Comparison of ENCODE assay signal across 23 mouse cellular contexts in the genomic region with DNA sequence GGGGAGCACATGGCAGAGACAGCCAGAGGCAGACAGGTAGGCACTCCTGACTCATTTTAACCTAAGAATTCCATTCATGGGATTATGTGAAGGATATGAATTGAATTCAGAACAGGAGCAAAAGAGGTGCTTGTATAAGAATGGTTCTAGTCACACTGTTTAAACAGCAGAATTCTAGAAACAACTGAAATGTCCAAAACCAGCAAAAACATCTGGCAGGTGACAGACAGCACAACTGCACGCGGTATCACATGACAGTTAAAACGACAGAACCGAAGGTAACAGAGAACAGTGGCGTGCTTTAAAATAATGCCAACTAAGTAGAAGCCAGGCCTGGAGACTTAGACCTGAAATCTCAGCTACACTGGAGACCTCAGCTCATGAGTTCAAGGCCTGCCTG. TPM values are rescaled to one million over a fixed set of nuclear protein-coding genes. Genes with fewer than 3 reads are reported as not detected.
DNase-seq lines count a peak whose midpoint lies in the region; ATAC-seq and TF ChIP-seq lines count a peak whose summit lies in the region.
"Had no signal": no experiment of that assay in that cellular context is flagged by ENCODE, and none has a peak within 500 bp of the region (broad histone marks: within the 10 kb centered on the region; RNA-seq: fewer than 3 reads in every experiment).

No protein-coding gene starts in this region.

- no peak for TF ChIP-seq CTCF in intestine, postnatal 0 days (IDR thresholded peaks at IDR 0.05; ENCODE audit: low read depth)
- no peak for TF ChIP-seq CTCF in gastrocnemius, adult 2 months (IDR thresholded peaks at IDR 0.05)

- no peak overlapping the region for H3K9ac ChIP-seq in intestine, postnatal 0 days (ENCODE audit: low read depth, low read length)
- H3K9ac ChIP-seq in intestine, embryonic 16.5 days (ENCODE audit: low read depth, low read length), result no peak overlapping the region
- no peak overlapping the region for H3K9ac ChIP-seq in limb, embryonic 15.5 days
- H3K9ac ChIP-seq: embryonic facial prominence, embryonic 12.5 days; forebrain, embryonic 13.5 days; forebrain, embryonic 15.5 days had no signal

- intact Hi-C loops in gastrocnemius, adult 2 months (cut with DNase I), result no loop called here

- 62% methylated on average over 5 of the region's 5 CpGs for WGBS in intestine, postnatal 0 days
- WGBS in intestine, embryonic 16.5 days, result 87% methylated on average over 5 of the region's 5 CpGs
- WGBS in limb, embryonic 15.5 days, result 66% methylated on average over 5 of the region's 5 CpGs
- 88% methylated on average over 5 of the region's 5 CpGs for WGBS in limb, embryonic 10.5 days

- H3K4me1 ChIP-seq in intestine, postnatal 0 days (replicated peaks; ENCODE audit: control insufficient read depth, insufficient read depth, low read length), result peaks cover 19% of the 10 kb centered on the region
- peaks cover 56% of the 10 kb centered on the region for H3K4me1 ChIP-seq in intestine, embryonic 16.5 days (ENCODE audit: control insufficient read depth, insufficient read depth, low read length)
- peaks cover 57% of the 10 kb centered on the region for H3K4me1 ChIP-seq in limb, embryonic 15.5 days
- H3K4me1 ChIP-seq in limb, embryonic 10.5 days, result peaks cover 18% of the 10 kb centered on the region

- H3K27me3 ChIP-seq in intestine, postnatal 0 days (replicated peaks; ENCODE audit: control insufficient read depth, insufficient read depth, low read length), result no peaks in the 10 kb centered on the region
- H3K27me3 ChIP-seq in intestine, embryonic 16.5 days (replicated peaks; ENCODE audit: control insufficient read depth, insufficient read depth, low read length), result no peaks in the 10 kb centered on the region
- no peaks in the 10 kb centered on the region for H3K27me3 ChIP-seq in limb, embryonic 15.5 days
- H3K27me3 ChIP-seq in limb, embryonic 10.5 days (ENCODE audit: low read depth, poor library complexity, severe bottlenecking), result no peaks in the 10 kb centered on the region
- H3K27me3 ChIP-seq: embryonic facial prominence, embryonic 12.5 days; forebrain, embryonic 13.5 days; forebrain, embryonic 15.5 days; Patski had no signal

- no peaks in the 10 kb centered on the region for H3K9me3 ChIP-seq in intestine, postnatal 0 days (ENCODE audit: control insufficient read depth)
- no peaks in the 10 kb centered on the region for H3K9me3 ChIP-seq in intestine, embryonic 16.5 days (ENCODE audit: control insufficient read depth, low read length)
- H3K9me3 ChIP-seq in limb, embryonic 15.5 days, result no peaks in the 10 kb centered on the region
- no peaks in the 10 kb centered on the region for H3K9me3 ChIP-seq in limb, embryonic 10.5 days (replicated peaks)
- H3K9me3 ChIP-seq: embryonic facial prominence, embryonic 10.5 days; embryonic facial prominence, embryonic 12.5 days; forebrain, embryonic 13.5 days; forebrain, embryonic 15.5 days had no signal

- 0 out of 2 replicates have a peak overlapping the region, but pooled peaks have one; percentile 35 for H3K27ac ChIP-seq in intestine, postnatal 0 days (ENCODE audit: low read depth, low read length)
- H3K27ac ChIP-seq in intestine, embryonic 16.5 days (ENCODE audit: low read length), result no peak overlapping the region
- H3K27ac ChIP-seq in limb, embryonic 15.5 days, result 0 out of 2 replicates have a peak overlapping the region, but pooled peaks have one; percentile 43
- H3K27ac ChIP-seq in limb, embryonic 10.5 days, result no peak overlapping the region
- H3K27ac ChIP-seq in gastrocnemius, adult 2 months, result no peak overlapping the region
- H3K27ac ChIP-seq: embryonic facial prominence, embryonic 10.5 days; embryonic facial prominence, embryonic 12.5 days; forebrain, embryonic 13.5 days; forebrain, embryonic 15.5 days had no signal

- peaks cover 5% of the 10 kb centered on the region; the same call in 1 of the 2 replicates for H3K36me3 ChIP-seq in intestine, postnatal 0 days (ENCODE audit: control insufficient read depth, insufficient read depth)
- no peaks in the 10 kb centered on the region for H3K36me3 ChIP-seq in intestine, embryonic 16.5 days (ENCODE audit: control insufficient read depth, insufficient read depth, low read length)
- H3K36me3 ChIP-seq in limb, embryonic 15.5 days, result no peaks in the 10 kb centered on the region
- 0 out of 2 replicates have a peak, but pooled peaks cover 2% of the 10 kb centered on the region for H3K36me3 ChIP-seq in limb, embryonic 10.5 days
- H3K36me3 ChIP-seq: embryonic facial prominence, embryonic 10.5 days; embryonic facial prominence, embryonic 12.5 days; forebrain, embryonic 15.5 days; G1E had no signal

- H3K4me3 ChIP-seq in intestine, postnatal 0 days (ENCODE audit: low read depth, low read length), result no peak overlapping the region
- H3K4me3 ChIP-seq in intestine, embryonic 16.5 days (ENCODE audit: low read length), result no peak overlapping the region
- no peak overlapping the region for H3K4me3 ChIP-seq in limb, embryonic 15.5 days
- H3K4me3 ChIP-seq in limb, embryonic 10.5 days, result no peak overlapping the region
- no peak overlapping the region for H3K4me3 ChIP-seq in gastrocnemius, adult 2 months
- H3K4me3 ChIP-seq: embryonic facial prominence, embryonic 10.5 days; embryonic facial prominence, embryonic 12.5 days; forebrain, embryonic 13.5 days; forebrain, embryonic 15.5 days had no signal

- no peak overlapping the region for H3K4me2 ChIP-seq in intestine, postnatal 0 days (replicated peaks; ENCODE audit: low read depth)
- H3K4me2 ChIP-seq in intestine, embryonic 16.5 days (ENCODE audit: low read depth, low read length), result no peak overlapping the region
- H3K4me2 ChIP-seq in limb, embryonic 15.5 days, result no peak overlapping the region
- H3K4me2 ChIP-seq: embryonic facial prominence, embryonic 12.5 days; forebrain, embryonic 13.5 days; forebrain, embryonic 15.5 days had no signal

- no peak for DNase-seq in limb, embryonic 10.5 days (ENCODE audit: low spot score)
- peak; percentile 61 for DNase-seq in induced T-regulatory cell, adult 2 months (ENCODE audit: low read depth)
- no peak for DNase-seq in gastrocnemius, adult 2 months
- DNase-seq: adrenal gland, adult 8-10 months; adrenal gland, postnatal 14 days; adrenal gland, postnatal 36 days; B cell, adult 2 months; cerebellum, adult 11-12 months; cerebellum, adult 2 months; cerebellum, adult 9-10 months; cerebellum, postnatal 10 days; cerebellum, postnatal 25 days had no signal

- ATAC-seq in intestine, postnatal 0 days, result no peak
- no peak for ATAC-seq in intestine, embryonic 16.5 days
- no peak for ATAC-seq in limb, embryonic 15.5 days (ENCODE audit: insufficient number of reproducible peaks, low FRiP score, low TSS enrichment, low read depth)
- no peak for ATAC-seq in monocyte, adult 5-6 weeks (replicated peaks; ENCODE audit: insufficient number of reproducible peaks, low FRiP score, low TSS enrichment, poor library complexity, severe bottlenecking)
- ATAC-seq: activated CD4-positive, CD25-positive, alpha-beta regulatory T cell, adult 4 months; forebrain, embryonic 13.5 days; forebrain, embryonic 15.5 days; Patski had no signal

RNA-seq across cellular contexts. Expression of gene Ksr1, which starts 13.2 kb away (rescaled TPM):
- polyA plus RNA-seq in intestine, postnatal 0 days (2015; fragmentation: Nextera tagmentation; extraction: Ambion mirVana), result 4.7 and 6.8 TPM in 2 replicates
- 4.1 and 4.6 TPM in 2 replicates for polyA plus RNA-seq in intestine, embryonic 16.5 days (2015; fragmentation: Nextera tagmentation; extraction: Ambion mirVana)
- 4.0 and 5.2 TPM in 2 replicates for polyA plus RNA-seq in limb, embryonic 15.5 days (2015; fragmentation: Nextera tagmentation; extraction: Ambion mirVana)
- polyA plus RNA-seq in limb, embryonic 10.5 days (2016; fragmentation: Nextera tagmentation; extraction: Ambion mirVana), result 1.0 and 1.3 TPM in 2 replicates
- total RNA-seq in monocyte, adult 5-6 weeks (2017), result 5.3 to 11.9 TPM (median 6.9 TPM) in 3 replicates
- total RNA-seq in gastrocnemius, adult 2 months (2021), result 10 to 100 TPM; 92.9 to 98.3 TPM

Comparison
In these comparisons a context has a peak if more than half of its experiments do, and no peak if none do; other contexts are left out.
1. H3K27ac ChIP-seq: peak in intestine, postnatal 0 days (single experiment) and limb, embryonic 15.5 days (single experiment); none in intestine, embryonic 16.5 days (single experiment), limb, embryonic 10.5 days (single experiment) and gastrocnemius, adult 2 months (single experiment).